Mouse (Mus musculus) lung, adult 2 months (tissue): ENCODE results near the gene Frem1.

Experiments
- CTCF ChIP-seq: fragments of 200-500 bp; IDR thresholded peaks from 2 replicates; pipeline ENCODE4 v1.5.1; 2011; ENCODE audit warnings: mild to moderate bottlenecking, low read length, control low read depth; ENCODE audit not compliant: insufficient read depth
- POLR2A ChIP-seq: fragments of 200-500 bp; IDR thresholded peaks from 2 replicates; pipeline ENCODE4 v1.6.1; 2011; ENCODE audit warnings: low read depth, mild to moderate bottlenecking, control low read depth, low read length, borderline replicate concordance; ENCODE audit errors: extremely low read depth

DNA sequence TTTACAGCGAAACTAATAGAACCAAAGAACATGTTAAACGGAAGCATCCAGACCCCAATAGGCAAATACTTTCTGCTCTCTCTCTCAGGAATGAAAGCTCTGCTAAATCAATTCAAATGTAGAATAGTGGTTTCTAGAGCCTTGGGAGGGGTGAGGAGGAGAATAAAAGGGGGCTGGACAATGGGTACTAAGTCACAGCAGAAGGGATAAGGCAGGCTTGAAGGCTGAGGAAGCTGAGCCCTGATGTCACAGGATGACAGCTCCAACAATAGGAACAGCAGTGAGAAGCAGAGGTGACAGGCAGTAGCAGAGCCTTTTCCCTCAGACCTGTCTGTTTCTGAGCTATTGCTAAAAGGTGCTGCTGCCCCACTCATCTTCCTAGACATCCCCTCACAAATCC is 41.8 kb upstream of the Frem1 start:
- TF ChIP-seq CTCF (no peak), POLR2A (no peak)
